Mouse (Mus musculus): ENCODE measurements around the gene Ccp110.

The Ccp110 gene

DNA sequence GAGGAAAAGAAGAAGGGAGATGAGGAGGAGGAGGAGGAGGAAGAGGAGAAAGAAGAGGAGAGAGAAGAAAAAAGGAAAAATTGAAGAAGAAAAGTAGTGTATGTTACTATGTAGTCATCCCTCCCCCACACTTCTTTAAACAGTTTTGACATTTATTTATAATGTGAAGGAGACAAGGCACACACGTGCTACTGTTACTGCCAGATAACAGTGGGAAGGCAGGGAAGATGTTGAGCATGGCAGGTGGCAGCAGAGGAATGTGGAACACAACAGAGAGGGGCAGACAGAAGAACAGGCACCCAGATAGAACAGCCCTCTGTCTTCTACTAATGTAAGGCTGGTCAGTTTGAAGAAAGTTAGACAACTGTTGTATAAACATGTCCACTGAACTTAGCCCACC is 57.3 kb downstream of the Ccp110 start:
- no peak for DNase-seq (ENCODE audit: low read depth)

DNA sequence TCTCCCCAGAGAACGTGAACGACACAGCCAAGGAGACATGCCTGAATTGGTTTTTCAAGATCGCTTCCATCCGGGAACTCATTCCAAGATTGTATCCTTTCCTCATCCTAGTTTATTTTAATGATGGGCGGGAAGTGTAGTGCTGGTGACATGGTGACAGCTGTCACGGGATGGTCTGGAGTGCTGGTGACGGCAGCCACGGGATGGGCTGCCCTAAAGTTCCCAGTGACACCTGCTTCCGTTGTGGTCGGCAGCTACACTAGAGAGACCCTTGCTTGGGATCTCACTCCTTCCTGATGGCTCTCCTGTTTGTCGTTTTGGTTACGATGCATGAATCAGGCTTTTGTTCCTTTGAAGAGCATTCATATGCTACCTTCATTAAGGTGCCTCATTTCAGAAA is 60.7 kb downstream of the Ccp110 start:
- no peak for DNase-seq (ENCODE audit: low read depth)

DNA sequence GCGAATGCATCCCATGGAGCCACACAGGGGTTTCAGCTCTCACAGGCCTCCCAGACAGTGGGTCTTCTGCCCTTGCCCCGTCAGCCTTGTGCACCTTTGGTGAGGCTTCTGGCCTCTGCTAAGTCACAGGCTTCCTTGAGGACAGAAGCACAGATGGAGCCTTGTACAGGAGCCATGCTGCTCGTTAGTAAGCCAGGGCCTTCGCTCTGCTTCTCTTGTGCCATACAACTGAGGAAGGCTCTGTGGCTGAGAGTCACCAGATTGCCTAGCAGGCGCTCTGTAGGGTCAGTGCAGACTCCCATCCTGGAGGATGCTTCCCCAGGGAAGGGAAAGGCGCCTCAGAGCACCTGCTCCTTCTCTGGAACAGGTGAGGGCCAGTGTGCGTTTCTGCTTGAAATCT is 63.6 kb downstream of the Ccp110 start:
- no peak for DNase-seq (ENCODE audit: low read depth)

DNA sequence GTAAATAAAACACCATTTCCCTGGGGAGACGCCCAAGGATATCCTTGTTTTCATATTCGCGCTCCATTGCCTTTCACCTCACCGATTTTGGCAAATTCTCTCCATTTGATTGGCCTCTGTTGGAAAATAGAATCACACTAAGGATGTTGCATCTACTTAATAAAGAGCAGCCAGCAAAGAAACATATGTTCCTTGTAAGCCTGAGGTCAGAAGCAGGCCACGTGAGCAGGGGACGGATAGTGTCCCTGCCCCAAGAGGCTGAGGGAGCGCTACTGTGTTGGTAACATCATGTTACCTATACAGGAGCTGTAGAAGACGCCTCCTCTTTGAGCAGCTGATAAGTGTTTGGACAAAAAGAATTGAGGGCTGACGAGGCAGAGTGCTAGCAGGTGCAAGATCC is 64.1 kb downstream of the Ccp110 start:
- DNase-seq (ENCODE audit: low read depth): no peak

DNA sequence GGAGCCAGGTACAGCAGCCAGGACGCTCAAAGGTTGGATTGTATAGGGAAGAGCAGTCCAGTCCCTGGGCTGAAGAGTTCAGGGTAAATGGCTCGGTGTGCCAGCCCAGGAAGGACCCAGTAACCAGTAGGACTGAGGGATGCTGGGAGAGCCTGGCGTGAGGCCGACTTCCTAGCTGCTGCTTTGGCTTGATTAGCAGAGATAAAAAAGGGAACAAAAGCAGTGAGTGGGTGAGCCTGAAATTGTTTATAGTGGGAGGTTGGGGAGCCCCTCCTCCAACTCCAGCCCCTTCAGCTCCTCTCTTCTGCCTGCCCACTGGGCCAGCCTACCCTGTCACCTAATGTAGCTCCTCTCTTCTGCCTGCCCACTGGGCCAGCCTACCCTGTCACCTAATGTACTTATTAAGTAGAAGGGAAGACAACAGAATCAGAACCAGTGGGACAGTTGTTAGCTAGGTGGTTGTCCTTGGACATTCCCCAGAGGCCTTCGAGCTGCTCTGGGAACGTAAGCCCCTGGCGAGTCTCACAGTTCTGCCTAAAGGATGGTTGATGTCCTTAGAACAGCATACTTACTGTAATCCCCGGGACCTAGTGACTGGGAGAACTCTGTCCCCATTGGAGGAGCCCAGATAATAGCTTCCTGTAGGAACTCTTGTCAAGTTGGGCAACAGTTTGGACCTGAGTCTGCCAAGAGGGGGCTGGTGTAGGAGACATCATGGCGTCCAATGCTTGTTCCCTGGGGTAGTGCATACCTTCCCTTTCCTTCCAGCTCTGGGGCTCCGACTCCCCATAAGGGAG is 65.4 kb downstream of the Ccp110 start:
- DNase-seq (ENCODE audit: low read depth): no peak

DNA sequence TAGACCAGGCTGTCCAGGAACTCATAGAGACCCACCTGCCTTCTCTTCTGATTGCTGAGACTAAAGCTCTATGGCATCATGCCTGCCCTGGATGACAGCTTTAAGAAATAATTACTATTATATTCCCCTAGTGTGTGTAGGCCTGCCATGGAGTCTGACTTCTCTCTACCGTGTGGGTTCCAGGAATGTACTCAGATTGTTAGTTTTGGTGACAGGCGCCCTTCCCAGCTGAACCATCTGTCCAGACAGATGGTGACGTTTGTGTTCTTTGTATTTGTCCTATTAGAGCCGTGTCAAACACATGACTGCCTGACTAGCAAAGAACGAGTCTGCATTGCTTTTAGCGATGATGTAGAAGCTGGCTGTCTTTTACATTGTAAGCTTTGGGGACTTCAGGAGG is 66.2 kb downstream of the Ccp110 start:
- no peak for DNase-seq (ENCODE audit: low read depth)

DNA sequence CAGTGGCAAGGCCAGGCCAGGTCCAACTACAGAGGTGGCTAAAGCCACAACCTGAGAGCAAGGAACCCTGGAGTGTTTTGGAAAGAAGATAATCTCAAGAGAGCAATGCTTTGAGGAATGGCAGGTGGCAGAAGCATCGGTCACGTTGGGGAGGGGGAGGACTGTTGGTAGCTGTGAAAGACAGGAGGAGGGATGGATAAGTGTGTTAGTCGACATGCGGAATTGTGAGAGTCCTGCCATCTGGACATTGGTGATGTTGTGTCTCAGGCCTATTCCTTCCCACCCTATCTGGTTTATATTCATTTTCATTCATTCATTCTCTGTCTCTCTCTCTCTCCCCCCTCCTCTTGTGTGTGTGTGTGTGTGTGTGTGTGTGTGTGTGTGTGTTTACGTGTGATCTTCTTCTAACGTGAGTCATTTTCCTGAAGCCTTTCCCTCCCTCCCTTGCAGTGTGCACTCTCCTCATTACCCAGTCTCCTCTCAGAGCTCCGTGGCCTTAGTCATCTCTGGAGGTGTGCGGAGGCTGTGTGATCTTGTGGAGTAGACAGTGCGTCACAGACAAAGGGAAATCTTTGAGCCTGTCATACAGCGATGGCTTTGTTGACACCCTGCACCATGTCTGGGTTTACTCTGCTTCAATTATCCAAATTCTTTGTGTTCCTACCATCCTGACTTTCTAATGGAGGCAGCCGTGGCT is 71.1 kb downstream of the Ccp110 start:
- DNase-seq (ENCODE audit: low read depth): no peak

DNA sequence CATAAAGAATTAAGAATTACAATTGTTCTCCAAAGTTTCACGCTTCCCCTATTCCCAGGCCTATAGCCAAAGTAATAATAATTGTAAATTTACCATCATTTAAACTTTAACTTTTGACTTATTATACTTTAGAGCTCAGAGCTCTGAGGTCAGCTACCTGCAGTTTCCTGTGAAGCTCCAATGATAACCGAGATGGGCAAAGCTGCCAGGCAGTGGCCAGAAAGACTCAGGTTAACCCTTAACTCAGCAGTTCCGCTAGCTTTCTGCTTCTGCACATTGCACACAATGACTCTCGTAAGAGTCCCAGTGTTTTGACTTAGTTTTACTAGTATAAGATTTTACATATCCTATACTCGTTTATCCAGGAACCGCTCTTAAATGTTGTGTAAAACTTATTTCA is 73.7 kb downstream of the Ccp110 start:
- DNase-seq (ENCODE audit: low read depth): no peak
